Mouse (Mus musculus): ENCODE measurements around the gene Olfr688. TPM values are rescaled to one million over a fixed set of nuclear protein-coding genes. Genes with fewer than 3 reads are reported as not detected.

Olfr688 gene
- polyA plus RNA-seq (2015; fragmentation: Nextera tagmentation; extraction: Ambion mirVana): not detected in 2 replicates

DNA sequence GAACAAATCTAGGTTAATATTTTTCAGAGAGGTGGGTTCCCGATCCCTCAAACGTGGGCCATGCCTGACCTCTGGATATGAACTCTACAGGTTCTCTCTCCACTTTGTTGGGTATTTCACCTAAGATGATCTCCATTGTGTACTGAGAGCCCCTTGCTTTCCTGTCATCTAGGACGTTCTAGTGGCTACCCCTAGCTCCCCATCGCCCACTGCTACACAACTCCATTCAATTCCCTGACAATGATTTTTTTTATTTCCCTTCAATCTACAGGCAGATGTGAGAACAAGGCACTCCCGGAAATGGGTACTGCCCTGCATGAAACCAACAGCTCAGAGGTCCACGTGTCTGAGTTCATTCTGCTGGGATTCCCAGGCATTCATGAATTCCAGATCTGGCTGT lies at the start of gene Olfr688:
Gene Olfr688 (plus strand): TSS at position 301 of the 400 bp plus-strand sequence.

DNA sequence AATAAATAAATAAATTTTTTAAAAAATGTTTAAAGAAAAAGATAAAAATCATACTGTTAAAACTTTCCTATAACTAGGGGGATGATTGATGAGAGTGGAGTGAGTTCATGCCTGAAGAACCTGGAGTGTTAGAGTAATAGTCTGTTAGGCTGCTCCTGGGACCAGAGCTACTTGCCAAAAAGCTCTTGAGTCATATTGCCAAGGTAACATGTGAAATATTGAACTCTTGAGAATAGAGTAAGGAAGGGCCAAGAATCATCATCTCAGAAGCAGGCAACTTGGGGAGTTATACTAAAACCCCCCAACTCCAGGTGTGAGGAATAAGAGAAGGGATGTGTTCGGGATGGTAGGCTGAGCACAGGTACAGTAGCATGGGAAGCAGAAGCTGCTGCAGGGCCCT lies 23.0 kb downstream of the Olfr688 start, which contains the start of gene Olfr689:
Gene Olfr689 (plus strand): TSS at position 301 of the 400 bp plus-strand sequence.

DNA sequence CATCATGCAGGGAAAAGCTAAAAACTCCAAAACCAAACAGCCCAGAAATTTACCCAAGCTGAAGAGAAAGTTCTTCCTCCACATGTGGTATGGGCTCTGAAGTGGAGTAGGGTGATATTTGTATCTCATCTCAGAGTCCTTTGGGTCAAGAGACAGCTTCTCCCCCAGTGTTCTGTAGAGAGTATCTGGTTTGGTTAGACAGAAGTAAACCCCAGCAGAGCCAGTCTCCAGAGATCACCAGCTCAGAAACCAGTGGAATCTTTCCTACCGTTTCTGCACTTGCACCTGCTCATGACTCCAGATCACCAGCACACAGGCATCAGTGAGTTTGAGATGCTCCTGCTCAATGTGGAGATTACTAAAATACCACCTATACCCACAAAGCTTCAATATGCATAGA lies 46.1 kb downstream of the Olfr688 start, which contains the start of gene Olfr690:
Gene Olfr690 (minus strand): TSS at position 101 of the 400 bp plus-strand sequence.

Other genes starting within 250 kb of the Olfr688 start
- not detected in 2 replicates for gene Olfr677, start 236.7 kb upstream of the Olfr688 start, polyA plus RNA-seq (2015; fragmentation: Nextera tagmentation; extraction: Ambion mirVana)
- not detected in 2 replicates for gene Olfr678, start 223.6 kb upstream of the Olfr688 start, polyA plus RNA-seq (2015; fragmentation: Nextera tagmentation; extraction: Ambion mirVana)
- not detected in 2 replicates for gene Olfr679, start 206.9 kb upstream of the Olfr688 start, polyA plus RNA-seq (2015; fragmentation: Nextera tagmentation; extraction: Ambion mirVana)
- gene Olfr680-ps1, start 195.3 kb upstream of the Olfr688 start, polyA plus RNA-seq (2015; fragmentation: Nextera tagmentation; extraction: Ambion mirVana): not detected in 2 replicates
- gene Olfr681, start 171.3 kb upstream of the Olfr688 start, polyA plus RNA-seq (2015; fragmentation: Nextera tagmentation; extraction: Ambion mirVana): not detected in 2 replicates
- not detected in 2 replicates for gene Olfr683, start 141.1 kb upstream of the Olfr688 start, polyA plus RNA-seq (2015; fragmentation: Nextera tagmentation; extraction: Ambion mirVana)
- not detected in 2 replicates for gene Olfr684, start 124.4 kb upstream of the Olfr688 start, polyA plus RNA-seq (2015; fragmentation: Nextera tagmentation; extraction: Ambion mirVana)
- not detected in 2 replicates for gene Olfr685, start 102.1 kb upstream of the Olfr688 start, polyA plus RNA-seq (2015; fragmentation: Nextera tagmentation; extraction: Ambion mirVana)
- not detected in 2 replicates for gene Olfr686, start 80.6 kb upstream of the Olfr688 start, polyA plus RNA-seq (2015; fragmentation: Nextera tagmentation; extraction: Ambion mirVana)
- not detected in 2 replicates for gene Olfr689, start 23.1 kb downstream of the Olfr688 start, polyA plus RNA-seq (2015; fragmentation: Nextera tagmentation; extraction: Ambion mirVana)
- not detected in 2 replicates for gene Olfr690, start 46.0 kb downstream of the Olfr688 start, polyA plus RNA-seq (2015; fragmentation: Nextera tagmentation; extraction: Ambion mirVana)
- gene Olfr691, start 54.2 kb downstream of the Olfr688 start, polyA plus RNA-seq (2015; fragmentation: Nextera tagmentation; extraction: Ambion mirVana): not detected in 2 replicates
- gene Olfr692, start 80.1 kb downstream of the Olfr688 start, polyA plus RNA-seq (2015; fragmentation: Nextera tagmentation; extraction: Ambion mirVana): not detected in 2 replicates
- gene Gm5901, start 86.9 kb downstream of the Olfr688 start, polyA plus RNA-seq (2015; fragmentation: Nextera tagmentation; extraction: Ambion mirVana): not detected in 2 replicates
- 14.2 and 22.0 TPM in 2 replicates for gene Fam160a2, start 112.0 kb downstream of the Olfr688 start, polyA plus RNA-seq (2015; fragmentation: Nextera tagmentation; extraction: Ambion mirVana)
- gene Cnga4, start 116.5 kb downstream of the Olfr688 start, polyA plus RNA-seq (2015; fragmentation: Nextera tagmentation; extraction: Ambion mirVana): 0.08 TPM in 1 of 2 replicates, not detected in the other
- 0.09 and 0.18 TPM in 2 replicates for gene Cckbr, start 137.6 kb downstream of the Olfr688 start, polyA plus RNA-seq (2015; fragmentation: Nextera tagmentation; extraction: Ambion mirVana)
- 121 and 164 TPM in 2 replicates for gene Cavin3, start 194.2 kb downstream of the Olfr688 start, polyA plus RNA-seq (2015; fragmentation: Nextera tagmentation; extraction: Ambion mirVana)